Mouse (Mus musculus) T-helper 1 cell (primary cell): ENCODE results near the gene Armc7.
"Not testable (repeated sequence)": the region's sequence is repeated elsewhere in the genome, so short reads cannot be mapped to it uniquely, and the experiment has no call there.

Experiments used
- in situ Hi-C: fragments of 300-600 bp; cut with MboI, MseI; formaldehyde crosslinking; loops from one replicate; pipeline ENCODE4 v1.15.1; 2025; ENCODE audit warnings: high pct_unique_total_duplicates

Armc7 gene

GRCm38 (mm10) chr11:115490441-115491355 lies 15.2 kb downstream of the Armc7 start:
- in situ Hi-C loops = no loop called here

GRCm38 (mm10) chr11:115491356-115492083 lies 16.1 kb downstream of the Armc7 start, which contains the start of gene Nt5c:
Nt5c (minus strand) TSS chr11:115491862.
- in situ Hi-C loops = no loop called here

- in situ Hi-C loops = no loop called here
Measured at GRCm38 (mm10) chr11:115492387-115492786, 16.9 kb downstream of the Armc7 start.

- in situ Hi-C loops = not testable (repeated sequence)
Measured at GRCm38 (mm10) chr11:115496559-115496958, 21.1 kb downstream of the Armc7 start.

- in situ Hi-C loops = no loop called here
Measured at GRCm38 (mm10) chr11:115502636-115503035, 27.2 kb downstream of the Armc7 start.

GRCm38 (mm10) chr11:115506586-115506985 lies 31.1 kb downstream of the Armc7 start:
- in situ Hi-C loops = no loop called here

- in situ Hi-C loops = no loop called here
Measured at GRCm38 (mm10) chr11:115508061-115508460, 32.6 kb downstream of the Armc7 start.

GRCm38 (mm10) chr11:115509773-115510506 lies 34.5 kb downstream of the Armc7 start:
- in situ Hi-C loops = no loop called here

GRCm38 (mm10) chr11:115510507-115510888 lies 35.0 kb downstream of the Armc7 start:
- in situ Hi-C loops = no loop called here

GRCm38 (mm10) chr11:115511121-115511520 lies 35.7 kb downstream of the Armc7 start:
- in situ Hi-C loops = no loop called here

- in situ Hi-C loops = no loop called here
Measured at GRCm38 (mm10) chr11:115512004-115512403, 36.5 kb downstream of the Armc7 start.

GRCm38 (mm10) chr11:115512407-115513183 lies 37.1 kb downstream of the Armc7 start:
- in situ Hi-C loops = no loop called here

- in situ Hi-C loops = no loop called here
Measured at GRCm38 (mm10) chr11:115513271-115514237, 38.1 kb downstream of the Armc7 start.

- in situ Hi-C loops = no loop called here
Measured at GRCm38 (mm10) chr11:115514238-115514663, 38.8 kb downstream of the Armc7 start, which contains the start of gene Jpt1. Jpt1 (minus strand) TSS chr11:115514387.

- in situ Hi-C loops = loop anchor here (5.0 kb wide), 1 partner anchor 78 kb away; no protein-coding TSS in a partner anchor
Measured at GRCm38 (mm10) chr11:115515021-115515420, 39.6 kb downstream of the Armc7 start.

- in situ Hi-C loops = loop anchor here (5.0 kb wide), 1 partner anchor 80 kb away; no protein-coding TSS in a partner anchor
Measured at GRCm38 (mm10) chr11:115516942-115517341, 41.5 kb downstream of the Armc7 start.

GRCm38 (mm10) chr11:115518693-115519092 lies 43.2 kb downstream of the Armc7 start:
- in situ Hi-C loops = loop anchor here (5.0 kb wide), 1 partner anchor 81 kb away; no protein-coding TSS in a partner anchor

- in situ Hi-C loops = loop anchor here (5.0 kb wide), 1 partner anchor 82 kb away; no protein-coding TSS in a partner anchor
Measured at GRCm38 (mm10) chr11:115519581-115519980, 44.1 kb downstream of the Armc7 start.

- in situ Hi-C loops = no loop called here
Measured at GRCm38 (mm10) chr11:115520218-115520617, 44.8 kb downstream of the Armc7 start.
